Mouse (Mus musculus): ENCODE results near the gene Slc35g3. TPM values are rescaled to one million over a fixed set of nuclear protein-coding genes. Genes with fewer than 3 reads are reported as not detected.

Gene Slc35g3
- polyA plus RNA-seq, 1 experiment: 0.08 TPM

GRCm38 (mm10) chr11:69711082-69711481 lies 50.7 kb downstream of the Slc35g3 start:
- 90% methylated on average over 2 of the region's 2 CpGs for WGBS
- Histone ChIP-seq H3K36me3 (ENCODE audit: control insufficient read depth, insufficient read depth, low read length) (no peaks in the 10 kb centered on the region), H3K4me1 (replicated peaks; ENCODE audit: control insufficient read depth, insufficient read depth, low read length) (no peaks in the 10 kb centered on the region), H3K27me3 (ENCODE audit: control insufficient read depth, insufficient read depth, low read length) (no peaks in the 10 kb centered on the region), H3K4me3 (ENCODE audit: control insufficient read depth, insufficient read depth, low read length) (no peak overlapping the region), H3K27ac (ENCODE audit: control insufficient read depth, insufficient read depth, low read length) (no peak overlapping the region)
- no peak for DNase-seq
- no peak for TF ChIP-seq POLR2A (IDR thresholded peaks at IDR 0.05; ENCODE audit: control insufficient read depth, extremely low read depth, insufficient read depth, low read length, poor library complexity)
- no peak for TF ChIP-seq CTCF (IDR thresholded peaks at IDR 0.05; ENCODE audit: borderline replicate concordance, control insufficient read depth, extremely low read depth, insufficient read depth, low read length, poor library complexity)

GRCm38 (mm10) chr11:69710470-69710869 lies 51.3 kb downstream of the Slc35g3 start:
- Histone ChIP-seq H3K36me3 (ENCODE audit: control insufficient read depth, insufficient read depth, low read length) (no peaks in the 10 kb centered on the region), H3K4me1 (replicated peaks; ENCODE audit: control insufficient read depth, insufficient read depth, low read length) (no peaks in the 10 kb centered on the region), H3K27me3 (ENCODE audit: control insufficient read depth, insufficient read depth, low read length) (no peaks in the 10 kb centered on the region), H3K27ac (ENCODE audit: control insufficient read depth, insufficient read depth, low read length) (no peak overlapping the region), H3K4me3 (ENCODE audit: control insufficient read depth, insufficient read depth, low read length) (no peak overlapping the region)
- 92% methylated on average over 3 of the region's 3 CpGs for WGBS
- DNase-seq: no peak
- no peak for TF ChIP-seq CTCF (IDR thresholded peaks at IDR 0.05; ENCODE audit: borderline replicate concordance, control insufficient read depth, extremely low read depth, insufficient read depth, low read length, poor library complexity)
- TF ChIP-seq POLR2A (IDR thresholded peaks at IDR 0.05; ENCODE audit: control insufficient read depth, extremely low read depth, insufficient read depth, low read length, poor library complexity): no peak

Other genes with a start within 250 kb of the Slc35g3 start
- gene Dnah2, start 212.9 kb downstream of the Slc35g3 start, polyA plus RNA-seq (2012; rRNA removed): 0.28 and 0.39 TPM in 2 replicates
- 3.7 and 8.7 TPM in 2 replicates for gene Efnb3, start 201.8 kb downstream of the Slc35g3 start, polyA plus RNA-seq (2012; rRNA removed)
- 41.2 and 48.5 TPM in 2 replicates for gene Wrap53, start 181.7 kb downstream of the Slc35g3 start, polyA plus RNA-seq (2012; rRNA removed)
- gene Trp53, start 181.6 kb downstream of the Slc35g3 start, polyA plus RNA-seq (2012; rRNA removed): 266 and 303 TPM in 2 replicates
- 3.4 and 4.2 TPM in 2 replicates for gene Atp1b2, start 156.0 kb downstream of the Slc35g3 start, polyA plus RNA-seq (2012; rRNA removed)
- gene Shbg, start 144.1 kb downstream of the Slc35g3 start, polyA plus RNA-seq (2012; rRNA removed): not detected in 2 replicates
- 0.67 and 0.73 TPM in 2 replicates for gene Sat2, start 139.9 kb downstream of the Slc35g3 start, polyA plus RNA-seq (2012; rRNA removed)
- gene Fxr2, start 129.0 kb downstream of the Slc35g3 start, polyA plus RNA-seq (2012; rRNA removed): 94.1 and 96.0 TPM in 2 replicates
- 0.24 and 0.52 TPM in 2 replicates for gene Sox15, start 106.7 kb downstream of the Slc35g3 start, polyA plus RNA-seq (2012; rRNA removed)
- 174 and 178 TPM in 2 replicates for gene Mpdu1, start 99.3 kb downstream of the Slc35g3 start, polyA plus RNA-seq (2012; rRNA removed)
- gene Cd68, start 95.8 kb downstream of the Slc35g3 start, polyA plus RNA-seq (2012; rRNA removed): 101 and 117 TPM in 2 replicates
- 669 and 722 TPM in 2 replicates for gene Eif4a1, start 89.5 kb downstream of the Slc35g3 start, polyA plus RNA-seq (2012; rRNA removed)
- gene Senp3, start 79.9 kb downstream of the Slc35g3 start, polyA plus RNA-seq (2012; rRNA removed): 83.3 and 89.1 TPM in 2 replicates
- 2.2 and 3.0 TPM in 2 replicates for gene Tnfsf13, start 76.2 kb downstream of the Slc35g3 start, polyA plus RNA-seq (2012; rRNA removed)
- 12.2 and 16.3 TPM in 2 replicates for gene Tnfsf12, start 66.1 kb downstream of the Slc35g3 start, polyA plus RNA-seq (2012; rRNA removed)
- gene Tnfsfm13, start 65.9 kb downstream of the Slc35g3 start, polyA plus RNA-seq (2012; rRNA removed): 2.7 and 3.4 TPM in 2 replicates
- gene Polr2a, start 3.3 kb downstream of the Slc35g3 start, polyA plus RNA-seq (2012; rRNA removed): 113 and 125 TPM in 2 replicates
- gene Zbtb4, start 3.9 kb upstream of the Slc35g3 start, polyA plus RNA-seq (2012; rRNA removed): 32.2 and 35.6 TPM in 2 replicates
- 12.9 and 15.7 TPM in 2 replicates for gene Chrnb1, start 34.0 kb upstream of the Slc35g3 start, polyA plus RNA-seq (2012; rRNA removed)
- 1.7 and 2.4 TPM in 2 replicates for gene Fgf11, start 39.9 kb upstream of the Slc35g3 start, polyA plus RNA-seq (2012; rRNA removed)
- 4.7 and 5.1 TPM in 2 replicates for gene Tmem102, start 43.7 kb upstream of the Slc35g3 start, polyA plus RNA-seq (2012; rRNA removed)
- 0.05 TPM in 1 of 2 replicates, not detected in the other for gene Gm39566, start 53.3 kb upstream of the Slc35g3 start, polyA plus RNA-seq (2012; rRNA removed)
- gene Spem2, start 56.5 kb upstream of the Slc35g3 start, polyA plus RNA-seq (2012; rRNA removed): 0.22 TPM in 1 of 2 replicates, not detected in the other
- 0.20 and 0.61 TPM in 2 replicates for gene Spem1, start 60.2 kb upstream of the Slc35g3 start, polyA plus RNA-seq (2012; rRNA removed)
- 14.4 and 15.3 TPM in 2 replicates for gene Nlgn2, start 75.8 kb upstream of the Slc35g3 start, polyA plus RNA-seq (2012; rRNA removed)
- 160 and 224 TPM in 2 replicates for gene Tmem256, start 76.5 kb upstream of the Slc35g3 start, polyA plus RNA-seq (2012; rRNA removed)
- 132 and 142 TPM in 2 replicates for gene Plscr3, start 84.4 kb upstream of the Slc35g3 start, polyA plus RNA-seq (2012; rRNA removed)
- 2.6 and 3.1 TPM in 2 replicates for gene Tnk1, start 96.8 kb upstream of the Slc35g3 start, polyA plus RNA-seq (2012; rRNA removed)
- not detected in 2 replicates for gene Tmem95, start 116.0 kb upstream of the Slc35g3 start, polyA plus RNA-seq (2012; rRNA removed)
- gene Kctd11, start 119.4 kb upstream of the Slc35g3 start, polyA plus RNA-seq (2012; rRNA removed): 6.2 and 8.0 TPM in 2 replicates
- gene Acap1, start 133.6 kb upstream of the Slc35g3 start, polyA plus RNA-seq (2012; rRNA removed): 405 and 462 TPM in 2 replicates
- gene 2810408A11Rik, start 139.0 kb upstream of the Slc35g3 start, polyA plus RNA-seq (2012; rRNA removed): 7.1 and 10.2 TPM in 2 replicates
- gene Neurl4, start 139.1 kb upstream of the Slc35g3 start, polyA plus RNA-seq (2012; rRNA removed): 85.3 and 90.7 TPM in 2 replicates
- gene Gps2, start 151.9 kb upstream of the Slc35g3 start, polyA plus RNA-seq (2012; rRNA removed): 236 and 272 TPM in 2 replicates
- 618 and 719 TPM in 2 replicates for gene Eif5a, start 160.0 kb upstream of the Slc35g3 start, polyA plus RNA-seq (2012; rRNA removed)
- 20.0 and 49.6 TPM in 2 replicates for gene Ybx2, start 173.8 kb upstream of the Slc35g3 start, polyA plus RNA-seq (2012; rRNA removed)
- gene Slc2a4, start 186.2 kb upstream of the Slc35g3 start, polyA plus RNA-seq (2012; rRNA removed): 36.3 and 58.9 TPM in 2 replicates
- gene Cldn7, start 202.8 kb upstream of the Slc35g3 start, polyA plus RNA-seq (2012; rRNA removed): 6.0 and 6.5 TPM in 2 replicates
- gene Ctdnep1, start 219.2 kb upstream of the Slc35g3 start, polyA plus RNA-seq (2012; rRNA removed): 133 and 148 TPM in 2 replicates
- gene Elp5, start 220.5 kb upstream of the Slc35g3 start, polyA plus RNA-seq (2012; rRNA removed): 69.4 and 75.3 TPM in 2 replicates
- gene Gabarap, start 229.2 kb upstream of the Slc35g3 start, polyA plus RNA-seq (2012; rRNA removed): 270 and 395 TPM in 2 replicates
- gene Phf23, start 233.8 kb upstream of the Slc35g3 start, polyA plus RNA-seq (2012; rRNA removed): 36.5 and 43.4 TPM in 2 replicates
- gene Dvl2, start 238.6 kb upstream of the Slc35g3 start, polyA plus RNA-seq (2012; rRNA removed): 52.4 and 55.7 TPM in 2 replicates

Measured in thymus, adult 2 months (tissue).